Mouse (Mus musculus): ENCODE results near the gene Zmynd19.

Gene Zmynd19

DNA sequence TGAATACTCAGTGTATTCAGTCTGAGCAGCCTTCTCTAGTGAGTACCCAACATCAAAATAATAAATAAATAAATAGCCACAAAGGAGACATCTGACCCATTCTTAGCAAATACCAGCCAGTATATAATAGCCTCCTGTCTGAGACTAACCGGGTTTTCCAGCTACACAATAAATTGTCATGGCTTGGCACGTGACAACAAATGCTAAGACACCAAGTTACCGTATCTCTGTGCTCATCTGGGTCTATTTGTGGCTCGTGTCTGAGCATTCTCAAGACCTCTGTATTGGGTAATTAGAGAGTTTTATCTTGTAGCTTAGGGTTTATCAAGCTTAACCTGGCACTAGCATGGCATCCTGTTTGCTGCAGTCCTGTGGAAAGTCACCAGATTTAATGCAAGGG, 7.5 kb upstream of the Zmynd19 start:
- DNase-seq (ENCODE audit: low read depth, low spot score) = no peak

DNA sequence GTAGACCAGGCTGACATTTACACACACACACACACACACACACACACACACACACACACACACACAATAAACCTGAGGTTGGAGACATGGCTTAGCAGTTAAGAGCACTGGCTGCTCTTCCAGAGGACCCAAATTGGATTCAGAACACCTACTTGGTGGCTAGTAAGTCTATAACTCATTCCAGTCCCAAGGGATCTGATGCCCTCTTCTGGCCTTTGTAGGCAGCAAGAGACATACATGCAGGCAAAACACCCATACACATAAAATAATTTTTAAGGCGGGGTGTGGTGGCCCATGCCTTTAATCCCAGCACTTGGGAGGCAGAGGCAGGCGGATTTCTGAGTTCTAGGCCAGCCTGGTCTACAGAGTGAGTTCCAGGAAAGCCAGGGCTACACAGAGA, 5.3 kb upstream of the Zmynd19 start:
- peak; percentile 69 for DNase-seq (ENCODE audit: low read depth, low spot score)

DNA sequence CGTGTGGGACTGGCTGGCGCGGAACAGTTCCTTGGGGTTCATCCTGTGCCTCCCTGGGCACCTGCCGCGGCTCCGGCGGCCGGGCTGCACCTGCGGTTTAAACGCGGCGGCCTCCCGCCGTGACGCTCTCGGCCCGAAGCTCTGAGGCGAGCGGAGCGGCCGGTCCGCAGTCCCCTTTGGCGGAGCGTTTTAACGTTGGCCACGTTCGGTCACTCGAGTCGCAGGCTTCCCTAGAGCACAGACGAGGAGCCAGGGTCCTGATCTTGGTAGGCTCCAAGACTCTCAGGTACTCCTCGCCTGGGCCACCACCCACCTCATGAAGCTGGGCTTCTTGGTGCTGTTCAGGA, 570 bp downstream of the Zmynd19 start:
- DNase-seq (ENCODE audit: low read depth, low spot score) = no peak

DNA sequence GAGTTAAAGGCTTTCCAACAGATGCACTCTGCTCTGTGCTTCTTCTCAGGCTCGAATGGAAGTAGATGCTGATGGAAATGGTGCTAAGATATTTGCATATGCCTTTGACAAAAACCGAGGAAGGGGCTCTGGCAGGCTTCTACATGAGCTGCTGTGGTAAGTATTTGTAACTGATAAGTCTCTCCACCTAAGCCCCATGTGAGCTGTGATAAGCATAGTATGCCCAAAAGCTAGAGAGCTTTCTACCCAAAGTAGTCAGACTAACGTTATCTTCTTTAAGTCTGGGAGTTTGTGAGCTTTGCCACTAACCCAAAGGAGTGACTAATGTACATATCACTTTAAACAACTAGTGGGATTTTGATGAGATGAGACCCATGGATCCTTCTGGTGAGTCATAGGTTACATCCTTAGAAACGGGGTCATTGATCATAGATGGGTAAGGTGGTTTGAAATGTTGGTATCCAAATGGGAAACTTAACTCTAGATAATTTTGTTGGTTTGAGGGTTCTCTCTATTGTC, 3.0 kb downstream of the Zmynd19 start:
- DNase-seq (ENCODE audit: low read depth, low spot score) = no peak

DNA sequence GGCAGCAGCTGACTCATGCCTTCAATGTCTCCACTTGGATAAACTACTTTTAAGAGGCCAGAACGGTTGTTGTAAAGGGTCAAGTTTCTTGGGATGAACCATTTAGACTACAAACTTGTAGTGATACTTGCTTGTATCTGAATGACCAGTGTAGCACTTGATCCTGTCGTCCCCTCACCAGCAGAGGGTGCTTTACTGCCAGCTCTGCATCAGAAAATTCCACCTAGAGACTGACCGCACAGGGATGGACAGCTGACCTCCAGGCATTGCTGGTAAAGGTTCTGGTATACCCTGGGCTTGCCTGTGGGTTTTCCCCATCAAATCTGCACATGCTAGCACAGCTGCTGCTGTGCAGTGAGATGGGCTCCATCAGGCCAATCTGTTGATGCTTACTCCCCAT, 11.3 kb downstream of the Zmynd19 start:
- DNase-seq (ENCODE audit: low read depth, low spot score) = peak; percentile 61

DNA sequence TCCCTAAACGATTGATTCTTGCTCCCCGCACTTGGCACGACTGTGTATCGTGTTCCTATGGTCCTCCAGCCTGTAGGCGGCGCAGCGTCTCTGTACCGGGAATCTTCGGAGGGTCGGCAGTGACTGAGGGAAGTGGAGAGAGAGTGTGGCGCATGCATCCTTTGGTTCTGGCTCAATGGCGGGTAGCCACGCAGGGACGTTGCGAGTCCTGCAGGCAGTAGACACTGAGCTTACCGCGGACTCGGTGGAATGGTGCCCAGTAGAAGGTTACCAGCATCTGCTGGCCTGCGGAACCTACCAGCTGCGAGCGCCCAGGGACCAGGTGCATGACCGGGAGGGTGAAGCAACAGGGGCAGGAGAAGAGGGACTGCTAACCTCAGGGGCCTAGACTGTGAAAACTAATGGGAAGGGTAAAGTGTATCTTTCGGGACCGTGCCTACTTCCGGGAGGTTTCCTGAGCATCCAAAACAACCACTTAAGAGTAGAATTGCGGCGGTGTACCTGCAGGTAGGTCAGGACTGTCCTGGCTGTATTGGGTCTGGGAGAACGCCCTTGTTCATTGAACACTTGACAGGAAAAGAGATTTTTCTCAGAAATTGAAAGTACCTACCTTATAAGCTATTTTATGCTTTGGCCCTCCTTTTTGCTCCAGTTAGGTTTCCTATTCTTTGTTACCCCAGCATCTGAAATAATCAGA, 12.9 kb downstream of the Zmynd19 start, which contains the start of gene Dph7:
Gene Dph7 (plus strand): TSS at position 97 of the 697 bp plus-strand sequence.
- DNase-seq (ENCODE audit: low read depth, low spot score) = peak; percentile 95

DNA sequence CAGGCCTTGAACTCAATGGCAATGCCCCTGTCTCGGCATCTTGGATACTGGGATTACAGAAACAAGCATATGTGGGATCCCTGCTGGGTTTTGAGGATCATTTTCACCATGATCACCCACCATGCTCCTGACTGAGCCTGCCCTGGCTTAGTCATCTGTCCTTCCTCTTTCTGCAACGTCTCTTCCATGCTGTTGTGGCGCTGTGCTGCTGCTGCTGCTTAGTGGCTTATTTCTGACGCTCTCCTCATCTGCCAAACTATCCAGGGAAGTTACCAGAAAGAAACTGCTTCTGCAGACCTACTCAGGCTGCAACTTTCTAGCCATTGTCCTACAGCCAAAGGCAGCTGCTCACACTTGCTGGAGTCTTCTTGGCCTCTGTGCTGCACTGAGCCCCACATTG, 20.8 kb downstream of the Zmynd19 start:
- DNase-seq (ENCODE audit: low read depth, low spot score) = peak; percentile 15

DNA sequence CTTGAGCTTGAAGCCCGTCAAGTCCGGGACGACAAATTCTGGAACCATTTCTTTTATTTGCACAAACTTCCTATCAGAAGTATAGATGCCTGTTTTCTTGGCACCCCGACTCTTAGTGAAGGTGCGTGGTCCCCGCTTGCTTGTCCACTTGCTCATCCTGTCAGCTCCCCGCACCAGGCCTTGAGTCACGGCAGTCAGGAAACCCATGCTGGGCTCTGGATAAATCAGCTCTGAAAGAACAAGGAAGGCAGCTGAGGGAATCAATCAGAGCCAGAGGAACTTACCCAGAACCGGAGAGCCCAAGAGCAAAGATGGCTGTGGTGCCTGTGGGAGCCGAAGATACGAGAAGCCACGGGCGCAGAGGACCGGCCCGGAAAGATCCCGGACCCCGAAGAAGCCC, 24.9 kb downstream of the Zmynd19 start:
- peak; percentile 36 for DNase-seq (ENCODE audit: low read depth, low spot score)

DNA sequence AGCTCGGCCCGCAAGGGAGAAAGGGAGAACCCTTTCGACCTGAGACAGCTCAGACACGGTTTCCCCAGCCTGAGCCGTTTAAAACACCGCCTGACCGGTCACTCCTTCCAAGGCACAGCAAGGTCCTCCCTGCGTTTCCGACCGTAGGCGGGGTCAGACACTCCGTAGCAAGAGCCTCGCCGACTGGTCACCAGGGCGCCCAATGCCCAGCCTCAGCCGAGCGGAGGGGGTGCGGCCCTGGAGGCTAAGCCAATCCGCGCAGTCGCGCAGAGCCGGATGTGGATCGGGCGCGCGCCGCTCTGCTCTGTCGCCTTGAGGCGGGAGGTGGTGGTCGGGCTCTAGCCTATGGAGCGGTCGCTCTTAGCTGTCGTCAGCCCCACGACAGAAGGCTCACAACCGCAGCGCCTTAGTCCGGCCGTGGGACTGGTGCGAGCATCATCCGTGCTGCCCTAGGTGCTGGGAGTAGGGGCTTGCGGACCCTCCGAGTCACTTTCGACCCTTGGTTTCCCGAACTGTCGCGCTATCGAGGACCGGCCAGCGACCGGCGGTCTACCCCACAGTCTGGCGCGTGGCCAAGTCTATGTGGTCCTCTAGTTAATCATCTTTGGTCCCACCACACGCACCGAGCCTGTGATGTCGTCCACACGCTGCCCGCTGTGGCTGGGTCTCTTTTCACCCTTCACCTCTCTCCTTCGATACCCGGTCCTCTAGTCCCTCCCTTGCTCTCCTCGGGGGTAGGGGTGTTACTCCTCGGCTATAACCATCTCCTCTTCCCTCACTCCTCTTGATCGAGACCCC, 25.5 kb downstream of the Zmynd19 start, which contains the start of gene Mrpl41:
Gene Mrpl41 (minus strand): TSS at position 193 of the 798 bp plus-strand sequence.
- DNase-seq (ENCODE audit: low read depth, low spot score) = peak; percentile 99

DNA sequence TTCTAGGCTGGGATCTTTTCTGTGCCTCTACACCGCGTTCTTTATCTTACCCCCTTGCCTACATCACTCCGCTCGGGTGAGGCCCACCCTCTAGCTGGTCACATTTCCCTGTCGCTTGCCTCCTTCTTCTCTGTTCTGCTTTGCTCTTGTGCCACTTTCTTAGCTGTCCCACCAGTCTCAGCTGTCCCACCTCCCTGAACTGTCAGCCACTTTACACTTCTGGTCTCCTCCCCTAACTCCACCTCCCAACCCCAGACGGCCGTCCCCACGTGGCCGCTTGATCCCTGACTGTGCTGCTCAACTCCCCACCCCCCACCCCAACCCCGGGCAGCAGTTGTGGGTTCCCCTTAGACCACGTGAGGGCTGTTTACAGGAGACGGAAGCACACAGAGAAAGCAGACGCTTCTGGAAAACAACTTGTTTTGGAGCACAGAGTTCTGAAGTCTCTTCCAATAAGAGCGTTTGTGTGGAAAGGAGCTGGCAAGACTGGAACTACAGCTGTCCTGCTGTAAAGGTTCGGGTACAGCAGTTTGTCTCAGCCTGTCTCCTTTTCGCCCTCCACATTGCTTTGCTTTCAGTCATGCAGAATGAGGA, 26.2 kb downstream of the Zmynd19 start, which contains the start of gene Pnpla7:
Gene Pnpla7 (plus strand): TSS at position 330 of the 594 bp plus-strand sequence.
- DNase-seq (ENCODE audit: low read depth, low spot score) = peak; percentile 87

DNA sequence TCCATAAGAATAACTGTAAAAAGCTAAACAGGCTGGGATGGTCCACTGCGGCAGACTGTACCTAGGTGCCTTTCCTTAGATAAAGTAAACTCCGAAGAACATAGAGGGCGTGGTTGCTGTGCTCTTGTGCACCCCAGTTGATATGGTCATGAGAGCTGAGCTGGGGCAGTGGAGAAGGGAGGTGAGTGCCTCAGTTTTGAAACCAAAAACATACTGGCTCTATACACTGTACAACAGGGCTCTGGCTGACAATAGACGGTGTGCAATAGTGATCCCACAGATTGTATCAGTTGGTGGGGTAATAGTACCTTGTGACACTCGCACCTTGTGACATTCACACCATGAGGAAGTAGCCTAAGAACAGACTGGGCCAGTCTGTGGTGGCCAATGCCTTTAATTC, 27.4 kb downstream of the Zmynd19 start:
- DNase-seq (ENCODE audit: low read depth, low spot score) = no peak

DNA sequence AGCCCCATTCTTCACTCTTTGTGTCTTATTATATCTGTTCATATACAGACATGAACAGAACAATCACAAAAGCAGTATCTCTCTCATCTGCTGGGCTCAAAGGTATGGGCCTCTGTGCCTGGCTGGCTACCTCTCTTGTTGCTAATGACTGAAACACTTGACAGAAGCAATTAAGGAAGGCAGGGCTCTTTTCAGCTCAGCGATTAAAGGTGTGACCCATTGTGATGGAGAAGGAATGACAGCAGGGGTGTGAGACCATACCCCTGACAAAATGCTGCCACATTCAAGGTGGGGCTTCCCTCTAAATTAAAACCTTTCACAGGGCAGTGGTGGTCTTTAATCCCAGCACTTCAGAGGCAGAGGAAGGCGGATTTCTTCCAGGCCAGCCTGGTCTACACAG, 38.2 kb downstream of the Zmynd19 start:
- DNase-seq (ENCODE audit: low read depth, low spot score) = no peak

DNA sequence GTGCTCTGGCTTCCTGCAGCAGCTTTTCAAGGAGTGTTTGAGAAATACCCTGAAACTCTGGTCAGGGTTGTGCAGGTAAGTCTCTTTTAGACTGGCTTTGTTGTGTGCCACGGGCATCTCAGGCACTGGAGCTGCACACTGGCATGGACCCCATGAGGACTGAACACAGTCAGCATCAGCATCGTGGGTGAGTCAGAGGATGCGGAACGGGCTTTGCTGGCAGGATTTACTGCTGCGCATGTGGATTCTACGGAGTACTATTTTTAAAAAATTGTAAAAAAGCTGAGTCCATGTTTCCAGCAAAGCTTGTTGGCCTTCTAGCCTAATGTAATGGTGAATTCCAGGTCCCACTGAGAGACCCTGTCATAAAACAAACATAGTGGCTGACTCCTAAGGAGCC, 45.7 kb downstream of the Zmynd19 start:
- DNase-seq (ENCODE audit: low read depth, low spot score) = peak; percentile 67

DNA sequence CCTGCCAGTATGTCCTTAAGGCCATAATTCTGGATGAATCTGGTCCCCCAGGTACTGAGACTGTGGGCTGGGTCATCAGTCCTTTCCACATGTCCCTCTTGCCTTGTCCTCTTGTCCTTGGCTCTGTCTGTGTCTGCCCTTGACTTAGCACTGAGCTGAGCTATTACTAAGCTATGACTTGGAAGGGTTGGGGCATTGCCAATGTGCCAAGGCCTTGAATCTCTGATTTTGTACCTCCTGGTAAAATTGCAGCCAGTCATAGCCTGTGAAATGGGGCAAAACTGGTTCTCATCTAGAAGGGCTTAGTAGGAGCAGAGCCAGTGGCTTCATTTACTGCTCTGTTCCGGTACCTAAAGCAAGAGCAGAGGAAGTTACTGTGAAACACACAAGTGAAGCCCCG, 46.9 kb downstream of the Zmynd19 start:
- DNase-seq (ENCODE audit: low read depth, low spot score) = no peak

DNA sequence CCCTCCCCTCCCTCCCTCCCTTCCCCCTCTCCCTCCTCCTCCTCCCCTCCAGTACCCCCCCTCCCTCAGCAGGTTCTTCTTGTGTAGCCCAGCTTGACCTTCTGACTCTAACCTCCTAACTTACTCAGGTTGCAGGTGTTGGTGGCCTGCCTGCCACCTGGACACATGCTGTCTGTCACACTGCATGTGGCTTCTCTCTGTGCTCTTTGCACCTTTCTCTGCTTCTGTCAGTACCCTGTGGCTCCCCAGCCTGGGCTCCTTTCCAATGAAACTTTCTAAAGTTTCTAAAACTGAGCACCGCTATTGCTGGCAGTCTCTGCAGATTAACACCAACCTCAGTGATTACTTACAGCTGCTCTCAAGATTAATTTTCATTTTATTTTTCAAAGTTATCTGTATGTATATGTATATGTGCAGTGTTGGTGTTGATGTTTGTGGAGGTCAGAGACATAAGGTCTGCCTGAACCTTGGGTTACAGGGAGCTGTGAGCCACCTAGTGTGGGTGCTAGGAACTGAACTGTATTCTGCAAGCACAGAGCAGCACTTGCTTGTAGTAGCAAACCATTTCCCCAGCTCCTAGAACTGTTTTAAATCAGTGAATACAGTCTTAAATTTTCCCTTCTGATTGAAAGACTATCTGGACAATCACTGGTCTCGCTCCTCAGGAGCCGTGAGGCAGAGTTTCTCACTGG, 51.1 kb downstream of the Zmynd19 start:
- peak; percentile 55 for DNase-seq (ENCODE audit: low read depth, low spot score)

DNA sequence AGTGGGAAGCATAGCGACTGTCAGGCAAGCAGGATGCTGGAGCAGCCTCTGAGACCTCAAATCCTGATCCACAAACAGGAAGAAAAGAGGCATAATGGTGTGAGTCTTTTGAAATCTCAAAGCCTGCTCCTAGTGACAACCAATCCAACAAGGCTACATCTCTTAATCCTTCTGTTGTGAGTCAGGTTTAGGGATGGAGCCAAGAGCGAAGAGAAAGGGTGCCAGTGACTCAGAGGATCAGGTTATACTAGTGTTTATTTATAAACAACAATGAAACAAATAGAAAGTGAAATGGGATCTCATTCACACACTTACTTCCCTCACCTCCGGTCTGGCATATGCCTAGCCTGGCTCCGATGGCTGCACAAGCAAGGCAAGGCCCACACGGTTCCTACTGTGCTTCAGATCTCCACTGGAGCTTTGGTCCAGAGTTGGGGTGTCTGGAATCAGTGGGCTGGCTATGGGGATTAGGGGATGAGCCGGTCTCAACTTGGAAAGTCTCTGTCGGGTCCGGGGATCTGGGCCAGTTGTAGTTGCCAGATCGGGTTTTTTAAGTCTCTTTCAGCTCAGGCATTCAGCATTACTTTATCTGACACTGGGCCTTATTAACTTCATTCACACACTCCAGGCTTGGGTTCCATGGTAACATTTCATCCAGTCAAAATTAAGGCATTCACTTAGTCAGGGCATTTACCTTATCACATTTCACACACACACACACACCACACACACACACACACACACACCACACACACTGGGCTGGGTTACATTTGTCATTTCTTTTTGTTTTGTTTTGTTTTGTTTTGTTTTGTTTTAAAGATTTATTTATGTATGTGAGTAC, 54.6 kb downstream of the Zmynd19 start:
- DNase-seq (ENCODE audit: low read depth, low spot score) = no peak

DNA sequence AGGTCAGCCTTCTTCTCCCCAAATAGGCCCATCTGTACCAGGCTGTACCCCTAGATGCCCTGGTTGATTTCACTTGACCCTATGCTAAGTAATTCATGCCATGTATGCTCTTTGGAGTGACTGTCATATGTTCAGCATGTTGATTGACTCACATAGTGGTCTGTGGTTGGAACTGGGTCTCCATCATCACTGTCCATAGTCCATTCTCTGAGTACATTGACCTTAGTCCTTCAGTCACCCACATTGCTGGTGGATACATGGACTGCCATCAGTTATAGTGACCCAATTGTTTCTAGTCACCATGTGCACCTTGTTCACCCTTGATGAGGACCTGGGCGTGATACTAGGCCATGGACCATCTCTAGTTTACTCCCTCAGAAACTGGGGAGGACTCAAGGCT, 57.2 kb downstream of the Zmynd19 start:
- no peak for DNase-seq (ENCODE audit: low read depth, low spot score)

DNA sequence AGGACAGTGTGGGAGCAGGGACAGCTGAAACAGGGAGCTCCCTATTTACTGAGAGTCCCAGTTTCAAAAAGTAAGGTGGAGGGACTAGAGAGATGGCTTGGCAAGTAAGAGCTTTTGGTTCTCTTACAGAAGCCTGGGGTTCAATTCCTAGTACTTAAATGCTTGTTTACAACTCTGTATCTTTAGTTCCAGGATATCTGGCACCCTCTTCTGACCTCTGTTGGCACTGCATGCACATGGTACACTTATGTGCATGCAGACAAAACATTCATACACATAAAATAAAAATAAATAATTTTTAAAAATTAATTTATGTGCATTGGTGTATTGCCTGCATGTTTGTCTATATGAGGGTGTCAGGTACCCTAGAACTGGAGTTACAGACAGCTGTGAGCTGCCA, 58.7 kb downstream of the Zmynd19 start:
- DNase-seq (ENCODE audit: low read depth, low spot score) = no peak

All from brain, adult 2 months (tissue).